Mouse (Mus musculus) brain, embryonic 14.5 days (tissue): ENCODE data around the gene Tex10.
A peak's percentile ranks its signal among the peaks of the same experiment; 100 is the strongest.

Experiments used
- CTCF ChIP-seq: fragments of 200-500 bp; IDR thresholded peaks from 2 replicates; pipeline ENCODE4 v1.5.1; 2012; ENCODE audit warnings: inconsistent platforms, mild to moderate bottlenecking, moderate library complexity, borderline replicate concordance; ENCODE audit not compliant: insufficient read depth, insufficient read length; ENCODE audit errors: extremely low read depth
- POLR2A ChIP-seq: fragments of 200-500 bp; IDR thresholded peaks from 2 replicates; pipeline ENCODE4 v1.6.1; 2012; ENCODE audit warnings: mild to moderate bottlenecking, inconsistent platforms, borderline replicate concordance; ENCODE audit not compliant: poor library complexity, insufficient read depth, insufficient read length, severe bottlenecking; ENCODE audit errors: extremely low read depth

DNA sequence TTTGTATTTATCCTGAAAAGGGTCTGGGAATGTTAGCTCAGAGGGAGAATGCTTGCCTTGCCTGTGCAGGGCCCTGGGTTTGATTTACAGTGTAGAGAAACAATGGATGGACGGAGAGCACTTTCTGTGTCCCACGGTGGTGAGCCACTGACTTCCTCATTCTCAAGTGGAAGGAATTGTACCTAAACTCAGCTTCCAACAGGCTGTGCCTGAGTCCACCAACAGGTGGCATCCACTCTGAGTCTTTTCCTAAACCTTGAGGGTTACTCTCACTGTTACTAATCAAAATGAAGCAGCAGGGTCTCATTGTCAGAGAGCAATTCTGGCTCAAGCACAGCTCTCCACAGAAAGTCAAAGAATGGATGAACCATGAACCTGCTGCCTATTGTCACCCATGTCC lies 8.0 kb upstream of the Tex10 start:
- TF ChIP-seq CTCF (peak; percentile 50; the same call in 1 of the 2 replicates), POLR2A (no peak)
